Mouse (Mus musculus) cerebellum, postnatal 36 days (tissue): Measurements from ENCODE around the gene Trpm3.

Experiments used
- DNase-seq, 2 experiments: peaks; one replicate each; pipeline ENCODE4 v3.0.0; 2021 to 2022; ENCODE audit warnings: mixed read lengths in 2 of 2

Trpm3 gene

DNA sequence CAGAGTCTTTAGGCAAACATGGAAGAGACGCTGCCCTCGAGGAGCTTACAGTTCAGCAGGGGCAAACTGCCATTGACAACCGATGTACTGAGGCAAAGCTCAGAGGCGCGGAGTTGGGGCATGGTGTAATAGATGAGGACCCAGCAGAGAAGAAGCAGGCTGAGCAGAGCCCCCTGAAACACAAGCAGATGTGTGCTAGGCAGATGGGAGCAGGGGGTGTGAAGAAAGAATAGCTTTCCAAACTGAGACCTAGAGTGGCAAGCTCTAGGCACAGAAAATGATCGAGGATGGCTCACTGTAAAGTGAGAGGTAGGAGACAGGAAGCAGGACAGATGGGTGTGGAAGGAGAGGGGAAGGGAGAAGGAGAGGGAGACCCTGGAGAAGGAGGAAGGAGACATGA is 792.2 kb downstream of the Trpm3 start:
- DNase-seq, result no peak

DNA sequence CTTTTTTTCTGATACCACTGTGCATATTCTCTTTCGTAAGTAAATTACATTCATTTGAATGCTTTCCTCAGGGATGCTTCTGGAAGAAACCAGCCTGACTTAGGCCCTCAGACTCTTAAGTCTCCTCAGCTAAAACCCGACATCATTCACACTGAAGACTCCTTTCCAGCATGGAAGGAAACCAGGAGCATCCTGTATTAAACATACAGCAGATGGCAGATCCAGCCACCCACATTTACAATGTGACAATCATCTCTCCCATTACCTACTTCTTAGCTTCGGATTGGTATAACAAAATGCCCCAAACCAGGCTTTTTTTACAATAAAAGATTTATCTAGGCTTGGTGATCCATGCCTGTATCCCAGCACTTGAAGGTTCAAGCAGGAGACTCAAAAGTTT is 796.2 kb downstream of the Trpm3 start:
- DNase-seq, result no peak

DNA sequence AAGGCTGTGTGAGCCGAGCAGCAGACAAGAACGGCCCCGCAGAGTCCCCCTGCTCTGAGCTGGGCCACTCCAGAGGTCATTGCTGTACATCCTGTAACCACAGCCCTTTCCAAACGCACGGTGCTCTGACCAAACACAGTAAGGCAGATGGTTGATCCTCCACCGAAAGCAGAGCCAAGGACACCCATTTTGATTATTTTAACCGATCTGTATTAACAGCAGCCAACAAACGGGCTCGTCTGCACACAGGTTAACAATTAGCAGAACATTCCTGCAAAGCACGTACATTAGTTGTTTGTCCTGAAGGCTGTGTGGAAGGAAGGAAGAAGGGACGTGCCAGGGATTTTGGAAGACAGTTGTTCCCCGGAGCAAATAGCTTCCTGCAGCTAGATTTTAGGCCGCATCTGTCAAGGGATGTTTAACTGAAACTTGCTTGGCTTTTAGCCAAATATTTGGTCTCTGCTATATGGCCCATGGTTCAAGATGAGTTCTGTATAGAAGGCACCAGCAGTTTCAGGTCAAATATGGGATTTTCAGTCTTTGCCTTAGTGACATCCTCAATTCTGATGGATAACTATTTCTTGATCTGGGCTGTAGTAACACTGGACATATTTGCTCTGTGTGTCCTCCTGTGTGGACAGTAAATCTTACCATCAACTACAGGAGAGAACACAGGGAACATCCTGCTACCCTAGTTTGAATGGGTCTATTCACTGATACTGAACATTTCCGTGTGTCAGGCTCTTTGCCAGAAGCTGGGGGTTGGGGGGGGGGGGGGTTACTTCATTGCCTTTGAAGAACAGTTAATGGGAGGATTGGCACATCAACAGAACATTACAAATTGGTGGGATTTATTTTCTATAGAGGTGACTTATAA is 800.2 kb downstream of the Trpm3 start:
- DNase-seq, result no peak

DNA sequence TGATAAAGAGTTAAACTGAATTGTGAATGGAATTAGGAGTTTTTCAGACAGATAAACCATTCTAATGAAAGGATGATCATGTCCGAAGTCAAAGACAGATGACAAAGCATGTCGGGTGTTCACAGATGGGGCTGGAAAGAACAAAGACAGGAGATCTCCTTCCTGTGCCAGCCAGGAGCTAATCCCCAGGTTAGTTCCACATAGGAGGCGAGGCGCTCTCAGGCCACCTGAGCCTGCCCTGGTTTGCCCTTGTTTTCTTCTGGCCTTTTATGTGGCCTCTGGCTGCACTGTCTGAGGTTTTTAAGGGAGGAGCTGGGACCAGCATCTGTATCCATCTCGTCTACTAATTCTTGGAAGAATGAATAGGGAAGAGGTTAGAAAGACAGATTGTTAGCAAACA is 801.0 kb downstream of the Trpm3 start:
- peak; percentile 49 to 70 for DNase-seq

DNA sequence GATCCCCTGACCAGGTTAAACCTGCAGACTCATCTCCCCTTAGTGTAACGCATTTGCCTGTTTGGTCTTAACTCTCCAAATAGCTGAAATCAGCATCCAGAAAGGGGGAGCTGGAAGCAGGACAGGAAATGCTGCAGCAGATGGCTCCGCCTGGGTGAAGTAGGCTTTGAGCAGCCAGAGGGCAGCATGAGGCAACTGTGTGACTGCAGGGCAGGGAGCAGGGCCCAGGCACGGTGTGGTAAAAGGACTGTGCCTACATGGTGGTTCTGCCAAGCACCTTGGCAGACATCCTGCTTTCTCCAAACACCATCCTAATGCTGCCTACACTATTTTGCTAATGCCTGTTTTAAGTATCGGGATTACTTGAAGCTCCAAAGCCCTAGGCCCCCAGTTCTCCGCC is 801.6 kb downstream of the Trpm3 start:
- DNase-seq, result peak; percentile 95

DNA sequence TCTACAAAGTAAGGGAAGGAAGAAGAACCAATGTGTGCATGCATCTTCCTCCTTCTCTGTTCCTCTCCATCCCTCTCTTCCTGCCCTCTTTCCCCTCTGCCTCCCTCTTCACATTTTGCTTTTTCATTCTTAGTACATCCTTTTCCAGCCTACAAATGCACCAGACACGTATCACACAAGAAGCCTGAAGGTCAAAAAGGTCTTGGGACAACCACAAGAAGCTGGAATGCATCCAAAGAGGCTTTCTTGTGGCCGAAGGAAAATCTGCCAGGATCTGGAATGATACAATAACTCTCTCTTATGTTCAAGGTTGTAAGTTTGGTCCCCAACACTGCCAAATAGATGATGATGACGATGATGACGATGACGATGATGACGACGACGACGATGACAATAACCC is 802.1 kb downstream of the Trpm3 start:
- DNase-seq, result no peak

DNA sequence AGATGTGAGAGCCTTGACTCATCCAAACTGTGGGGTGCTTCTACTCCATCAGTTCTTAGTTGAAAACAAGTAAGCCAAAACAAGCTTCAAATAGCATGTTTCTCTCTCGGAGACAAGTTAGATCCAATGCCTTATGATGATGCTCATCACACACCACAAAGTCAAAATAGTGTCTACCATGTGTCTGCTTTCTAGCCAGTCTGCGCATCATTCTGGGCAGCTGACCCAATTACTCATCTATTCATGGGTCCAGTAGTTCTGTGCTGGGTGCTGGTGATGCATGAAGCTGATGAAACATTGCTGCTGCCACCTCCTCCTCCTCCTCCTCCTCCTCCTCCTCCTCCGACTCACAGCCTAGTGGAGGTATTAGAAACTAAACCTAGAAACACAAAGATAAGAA is 813.6 kb downstream of the Trpm3 start:
- no peak for DNase-seq

DNA sequence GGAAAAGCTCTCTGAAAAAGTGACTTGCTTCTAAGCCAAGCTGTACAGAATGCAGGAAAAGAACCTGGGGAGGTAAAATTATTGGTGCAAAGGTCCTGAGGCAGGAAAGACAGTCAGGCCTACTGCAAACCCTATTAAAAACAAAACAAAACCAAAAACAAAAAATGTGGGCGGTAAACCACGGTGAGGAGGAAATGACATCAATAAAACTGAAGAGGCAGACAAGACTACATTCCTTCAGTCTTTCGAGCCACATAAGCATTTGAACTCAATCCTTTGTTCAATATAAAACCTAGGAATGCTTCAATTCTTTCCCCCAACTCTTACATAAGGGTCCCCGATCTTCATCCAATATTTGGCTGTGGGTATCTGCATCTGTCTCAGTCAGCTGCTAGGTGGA is 814.3 kb downstream of the Trpm3 start:
- no peak for DNase-seq

DNA sequence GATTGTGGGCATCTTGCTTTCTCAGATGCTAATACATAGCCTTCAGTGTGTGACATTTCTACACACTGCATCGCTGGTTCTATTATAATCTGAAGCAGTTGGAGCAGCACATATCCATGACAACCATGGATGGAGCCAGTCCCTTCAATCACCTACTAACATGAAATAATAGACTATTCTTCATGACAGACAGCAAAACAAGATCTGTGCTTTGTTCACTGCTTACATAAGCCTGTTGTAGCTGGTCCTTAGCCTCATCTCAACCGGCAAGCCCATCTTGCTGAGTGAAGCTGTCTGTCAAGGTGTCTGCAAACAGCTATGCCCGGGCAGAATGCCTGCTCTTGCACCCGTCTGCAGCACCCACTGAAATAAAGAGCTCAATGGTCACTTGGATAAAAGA is 819.6 kb downstream of the Trpm3 start:
- peak in 1 of 2 experiments; percentile 49 for DNase-seq

DNA sequence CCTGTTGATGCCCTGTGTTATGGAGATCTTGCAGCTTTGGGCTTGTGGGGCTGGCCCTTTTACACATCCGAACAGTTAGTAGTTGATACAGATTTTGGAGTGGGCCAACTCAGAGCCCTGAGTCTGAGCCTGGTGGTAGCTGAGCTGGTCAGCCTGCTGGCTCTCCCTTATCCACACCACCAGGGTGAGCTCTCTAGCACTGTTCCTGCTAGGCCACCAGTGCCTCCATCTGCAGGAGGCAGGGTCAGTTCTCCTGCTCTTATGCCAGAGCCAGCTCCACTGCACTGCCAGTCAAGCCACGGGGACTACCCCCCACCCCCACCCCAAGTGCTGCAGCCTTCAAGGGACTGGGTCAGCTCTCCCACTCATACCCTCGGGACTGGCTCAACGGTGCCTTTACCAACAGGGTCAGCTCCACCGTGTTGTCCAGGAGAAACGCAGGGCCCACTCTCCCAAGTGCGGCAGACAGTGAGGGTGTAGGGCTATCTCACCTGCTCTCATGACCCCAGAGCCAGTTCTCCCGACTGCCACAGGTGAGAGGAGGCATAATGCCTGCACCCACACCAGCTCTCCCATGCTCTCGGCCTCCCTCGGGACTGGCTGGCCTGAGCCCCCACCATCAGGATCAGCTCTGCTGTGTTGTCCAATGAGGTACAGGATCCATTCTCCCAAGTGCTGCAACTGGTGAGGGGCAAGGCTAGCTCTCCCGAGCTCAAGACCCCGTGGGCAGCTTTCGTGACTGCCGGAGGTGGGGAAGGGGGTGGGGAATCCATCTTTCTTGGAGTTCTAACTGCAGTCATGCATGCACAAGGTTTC is 821.8 kb downstream of the Trpm3 start:
- DNase-seq, result no peak

DNA sequence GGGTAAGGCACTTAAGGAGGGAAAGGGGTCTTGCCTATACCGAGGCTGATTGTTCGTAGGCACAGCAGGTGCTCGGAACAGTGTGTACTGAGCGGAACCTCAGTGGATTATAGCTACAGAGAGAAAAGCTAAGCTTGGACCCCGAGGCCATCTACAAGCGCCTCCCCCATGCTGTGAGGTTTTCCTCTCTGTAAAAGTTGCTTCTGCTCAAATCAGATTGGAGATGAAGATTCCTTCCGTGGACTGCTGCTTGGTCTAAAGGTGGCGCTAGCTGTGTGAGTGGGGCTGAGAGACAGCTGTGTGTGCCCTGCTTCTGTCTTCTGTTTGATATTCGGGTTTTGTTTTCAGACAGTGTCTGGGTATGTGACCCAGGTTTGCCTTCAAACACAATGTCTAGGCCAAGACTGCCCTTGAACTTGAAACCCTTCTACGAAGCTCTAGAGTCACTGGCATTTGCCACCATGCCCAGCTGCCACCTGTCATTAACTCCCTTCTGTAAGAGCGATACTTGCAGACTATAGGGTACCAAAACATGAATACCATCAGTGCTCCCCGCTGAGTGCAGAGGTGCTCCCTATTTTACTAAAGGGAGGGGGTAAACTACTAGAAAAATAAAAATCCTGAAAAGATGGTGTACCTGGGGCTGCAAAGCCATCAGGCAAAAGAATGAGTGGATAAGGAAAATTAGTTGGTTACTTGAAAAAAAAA is 823.3 kb downstream of the Trpm3 start:
- DNase-seq, result peak in 1 of 2 experiments; percentile 34

DNA sequence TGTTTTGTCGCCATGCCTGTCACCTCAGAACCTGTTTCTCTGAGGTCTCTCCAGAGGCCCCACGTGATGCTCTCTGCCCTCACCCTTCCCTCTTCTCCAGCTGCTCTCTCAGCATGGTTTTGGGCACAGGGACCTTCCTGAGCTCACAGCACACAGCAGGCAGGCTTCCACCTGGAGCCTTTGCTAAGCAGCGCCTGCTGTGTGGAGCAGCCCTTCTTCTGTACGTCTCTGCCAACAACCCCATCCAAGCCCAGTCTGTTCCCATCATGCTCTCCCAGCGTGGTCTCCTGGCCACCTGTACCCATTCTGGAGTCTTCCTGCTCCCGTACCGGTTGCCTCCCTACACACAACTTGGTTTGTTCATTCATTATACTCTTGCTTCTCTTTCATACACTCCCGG is 823.9 kb downstream of the Trpm3 start:
- DNase-seq, result peak; percentile 94 to 95

DNA sequence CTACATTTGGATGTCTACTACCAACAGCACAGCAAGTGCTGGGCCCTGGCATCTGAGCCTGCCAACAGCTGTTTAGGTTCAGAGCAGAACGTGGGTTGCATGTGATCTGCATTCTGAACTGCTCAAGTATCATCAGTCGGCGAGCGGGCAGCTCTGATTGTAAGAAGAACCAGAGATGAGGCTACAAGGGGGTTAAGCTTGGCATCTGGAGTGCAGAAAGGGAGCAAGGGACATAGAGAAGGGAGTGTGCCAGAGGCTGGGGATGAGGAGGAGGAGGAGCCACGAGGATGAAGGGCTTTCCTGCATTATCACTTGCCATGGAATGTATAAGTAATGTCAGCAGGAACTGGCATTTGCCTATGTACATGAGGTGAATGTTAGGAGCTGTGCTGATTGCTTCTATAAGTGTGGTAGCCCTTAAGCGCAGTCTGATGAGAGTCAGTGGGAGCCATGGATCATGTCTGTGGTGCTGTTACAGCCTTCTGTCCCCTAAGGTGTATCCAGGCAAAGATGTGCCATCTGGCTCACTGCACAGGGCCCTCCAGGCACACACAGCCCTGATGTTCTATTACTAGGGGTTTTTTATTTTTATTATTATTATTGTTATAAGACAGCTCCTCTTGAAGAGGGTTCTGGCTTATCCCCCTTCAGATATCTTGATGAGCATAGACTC is 825.0 kb downstream of the Trpm3 start:
- peak in 1 of 2 experiments; percentile 34 for DNase-seq

DNA sequence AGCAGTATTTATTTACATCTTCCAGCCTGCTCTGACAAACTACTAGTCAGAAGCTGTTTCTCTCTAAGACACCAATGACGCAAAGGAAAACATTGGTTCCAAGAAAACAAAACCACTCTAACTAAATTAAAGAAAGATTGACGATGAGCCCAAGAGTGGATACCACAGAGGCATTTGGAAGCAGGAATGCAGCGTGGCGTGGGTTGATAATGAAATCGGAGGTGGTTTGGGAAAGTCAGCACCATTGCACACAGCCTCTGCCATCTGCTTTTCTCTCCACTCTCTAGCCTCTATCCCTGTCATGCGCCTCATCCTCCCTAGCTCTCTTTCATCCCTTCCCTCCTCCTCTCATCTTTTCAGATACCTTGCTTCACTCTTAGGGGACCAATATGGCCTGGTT is 826.6 kb downstream of the Trpm3 start:
- DNase-seq, result no peak

DNA sequence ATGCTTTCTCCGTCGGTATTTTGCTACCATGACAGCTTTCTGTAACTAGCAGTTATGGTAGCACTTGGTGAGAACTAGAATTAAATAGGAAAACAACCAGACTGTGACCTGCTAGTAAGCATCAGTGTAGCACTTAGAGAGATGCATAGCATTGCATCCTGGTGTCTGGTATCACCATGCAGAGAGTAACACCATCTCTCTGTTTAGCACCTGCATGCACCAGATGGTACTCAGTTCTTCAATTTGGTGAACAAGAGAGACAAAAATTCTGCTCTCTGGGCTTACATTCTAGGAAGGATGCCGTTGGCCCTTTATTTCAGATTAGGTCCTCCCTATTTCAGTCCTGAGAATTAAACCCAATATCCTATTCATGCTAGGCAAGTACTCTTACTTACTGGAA is 834.4 kb downstream of the Trpm3 start:
- DNase-seq, result no peak

DNA sequence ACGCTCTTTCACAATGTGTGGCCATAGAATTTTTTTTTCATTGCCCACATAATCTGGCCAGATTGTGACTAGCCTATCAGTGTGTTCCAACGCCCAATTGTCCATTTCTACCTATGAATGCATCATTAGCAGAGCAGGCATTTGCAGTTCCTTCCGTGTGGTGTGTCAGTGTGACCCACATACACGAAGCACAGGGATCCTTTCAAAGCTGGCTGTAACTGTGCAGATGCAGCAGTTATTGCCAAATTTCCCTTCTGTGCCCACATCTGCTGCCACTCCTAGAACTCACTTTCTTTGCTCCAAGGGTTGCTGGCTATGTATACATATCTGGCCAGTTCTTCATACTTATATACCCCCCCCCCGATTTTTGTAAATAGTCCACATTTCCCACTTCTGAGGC is 834.9 kb downstream of the Trpm3 start:
- DNase-seq, result no peak

DNA sequence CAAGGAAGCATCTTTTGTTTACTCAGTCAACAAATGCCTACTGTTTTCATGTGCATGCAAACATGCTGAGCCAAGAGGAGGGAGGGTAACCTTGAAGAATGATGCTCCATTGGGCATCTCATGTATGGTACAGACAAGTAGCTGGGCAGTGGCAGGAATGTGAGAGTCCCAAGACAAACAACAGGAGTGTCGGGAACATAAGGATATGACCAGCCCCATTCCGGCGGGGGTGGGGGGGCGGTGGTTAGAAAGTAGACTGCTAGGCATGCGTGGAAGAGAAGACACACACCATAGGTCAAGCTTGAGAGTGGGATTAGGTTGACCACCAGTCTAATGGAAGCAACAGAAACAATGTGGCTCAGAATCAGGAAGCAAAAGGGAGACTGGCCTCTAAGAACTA is 837.0 kb downstream of the Trpm3 start:
- DNase-seq, result no peak

DNA sequence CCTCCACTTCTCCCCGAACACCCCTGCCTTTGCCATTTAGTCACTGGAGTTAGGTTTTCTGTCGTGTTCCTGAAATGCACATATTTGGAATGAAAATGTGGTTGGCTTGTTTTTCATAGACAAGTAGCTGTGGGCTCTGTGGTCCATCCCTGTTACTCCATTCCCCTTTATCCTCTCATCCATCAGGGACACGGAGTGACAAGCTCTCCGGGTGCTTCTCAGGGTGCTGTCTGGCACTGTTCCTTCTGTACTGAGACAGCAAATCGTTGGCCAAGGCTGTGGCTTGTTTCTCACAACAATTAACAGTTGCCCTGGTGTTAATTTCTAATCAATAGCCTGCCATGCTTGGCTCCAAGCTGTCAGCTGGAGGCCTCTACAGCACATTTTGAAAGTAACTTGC is 838.7 kb downstream of the Trpm3 start:
- no peak for DNase-seq

DNA sequence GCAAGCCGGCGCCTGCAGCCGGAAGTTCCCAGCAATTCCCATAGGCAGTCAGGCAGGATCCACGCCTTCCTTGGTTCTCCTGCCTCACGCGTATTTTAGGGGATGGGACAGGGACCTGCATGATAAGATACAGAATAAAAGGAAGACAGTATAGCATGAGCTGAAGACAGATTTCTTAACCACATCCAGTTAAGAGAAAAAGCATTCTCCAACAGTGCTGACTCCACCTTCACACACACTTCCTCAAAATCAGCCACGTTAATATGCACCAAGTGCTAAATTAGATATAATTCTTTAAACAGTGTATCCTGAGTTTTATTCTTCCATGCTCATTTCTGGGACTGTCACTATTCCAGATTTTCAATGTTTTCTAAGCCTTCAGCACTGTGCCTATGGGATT is 839.9 kb downstream of the Trpm3 start:
- DNase-seq, result no peak

DNA sequence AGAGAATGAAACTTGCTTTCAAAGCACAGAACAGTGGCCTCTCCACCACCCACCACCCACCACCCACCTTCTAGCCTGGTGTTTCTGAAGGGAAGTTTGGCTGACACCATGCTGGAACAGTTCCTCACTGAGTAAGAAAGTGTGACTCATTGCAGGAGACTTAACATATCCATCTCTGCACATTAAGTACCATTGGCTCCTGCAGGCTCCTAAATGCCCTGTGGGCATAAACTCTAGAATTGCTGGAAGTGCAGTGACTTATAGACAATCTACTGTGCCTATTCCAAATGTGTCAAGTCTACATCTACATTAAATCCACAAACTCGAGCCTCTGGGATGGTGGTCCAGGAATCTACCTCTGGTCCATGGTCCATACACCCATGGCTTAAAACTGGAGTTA is 840.3 kb downstream of the Trpm3 start:
- DNase-seq, result no peak

DNA sequence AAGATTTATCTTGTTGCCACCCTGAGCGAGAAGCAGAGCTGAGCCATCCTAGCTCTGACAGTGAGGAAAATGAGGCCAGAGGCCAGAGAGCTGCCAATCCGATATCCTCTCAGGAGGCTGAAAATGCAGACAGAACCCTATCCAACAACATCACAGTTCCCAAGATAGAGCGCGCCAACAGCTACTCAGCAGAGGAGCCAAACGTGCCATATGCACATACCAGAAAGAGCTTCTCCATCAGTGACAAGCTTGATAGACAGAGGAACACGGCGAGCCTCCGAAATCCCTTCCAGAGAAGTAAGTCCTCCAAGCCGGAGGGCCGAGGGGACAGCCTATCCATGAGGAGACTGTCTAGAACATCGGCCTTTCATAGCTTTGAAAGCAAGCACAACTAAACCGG is 849.1 kb downstream of the Trpm3 start:
- DNase-seq, result peak; percentile 55 to 66

DNA sequence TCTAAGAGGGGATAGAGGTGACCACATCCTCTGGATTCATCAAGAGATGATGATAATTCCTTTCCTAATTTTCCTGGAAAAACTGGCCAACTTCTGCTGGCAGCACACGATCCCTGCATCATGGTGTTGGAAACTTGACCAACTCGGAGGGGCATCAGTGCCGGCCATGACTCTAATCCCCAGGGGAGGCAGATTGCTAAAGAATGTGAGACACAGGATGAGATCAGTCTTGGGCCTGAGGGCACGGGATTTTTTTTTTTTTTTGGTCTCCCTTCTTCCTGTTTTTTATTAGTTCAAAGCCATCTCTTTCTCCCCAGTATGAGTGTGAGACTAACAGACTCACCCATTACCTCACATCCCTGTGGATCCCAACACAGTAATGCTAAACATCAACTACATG is 855.1 kb downstream of the Trpm3 start:
- DNase-seq, result no peak

DNA sequence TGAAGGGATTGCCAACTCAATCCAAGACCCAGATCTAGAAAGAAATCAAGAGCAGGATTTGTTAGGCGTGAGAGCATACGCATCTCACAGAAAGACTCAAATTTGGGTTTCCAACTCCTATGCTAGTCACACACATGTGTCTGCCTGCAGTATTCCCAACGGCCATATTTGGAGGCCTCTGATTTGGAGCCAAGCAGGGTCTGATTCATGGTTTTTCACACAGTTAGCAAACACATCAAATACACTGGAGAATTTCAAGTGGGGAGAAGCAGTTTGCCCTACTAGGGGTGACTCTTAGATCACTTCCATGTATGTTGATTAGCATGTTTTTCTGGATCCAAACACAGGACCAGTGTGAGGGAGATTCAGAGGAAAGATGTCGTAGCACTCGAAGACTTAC is 855.7 kb downstream of the Trpm3 start:
- no peak for DNase-seq
